Mouse (Mus musculus) midbrain, embryonic 16.5 days (tissue): ENCODE data around the gene Eif1. TPM values are rescaled to one million over a fixed set of nuclear protein-coding genes. Genes with fewer than 3 reads are reported as not detected.
"Not testable (repeated sequence)": the region's sequence is repeated elsewhere in the genome, so short reads cannot be mapped to it uniquely, and the experiment has no call there.

ENCODE experiments used
- ATAC-seq: fragments of 200-750 bp; cut with Nextera tagmentation; 2 replicates; pipeline ENCODE4 v1.8.0; 2017; ENCODE audit warnings: moderate TSS enrichment
- H3K27ac ChIP-seq: fragments of 300-500 bp; sonication (generic); 2 replicates; pipeline ENCODE4 v1.5.1; 2014; ENCODE audit warnings: mild to moderate bottlenecking, low read length, mixed read lengths
- H3K27me3 ChIP-seq: fragments of 300-500 bp; sonication (generic); 2 replicates; pipeline ENCODE4 v1.6.1; 2014; ENCODE audit warnings: low read depth, low read length, mixed read lengths; ENCODE audit not compliant: control insufficient read depth, insufficient read depth
- H3K36me3 ChIP-seq: fragments of 300-500 bp; sonication (generic); 2 replicates; pipeline ENCODE4 v1.6.1; 2014; ENCODE audit warnings: mild to moderate bottlenecking, low read length, moderate library complexity, mixed read lengths; ENCODE audit not compliant: control insufficient read depth, insufficient read depth
- H3K4me1 ChIP-seq: fragments of 300-500 bp; sonication (generic); 2 replicates; pipeline ENCODE4 v1.6.1; 2014; ENCODE audit warnings: mild to moderate bottlenecking, low read length, mixed read lengths; ENCODE audit not compliant: control insufficient read depth, insufficient read depth
- H3K4me2 ChIP-seq: fragments of 300-500 bp; sonication (generic); 2 replicates; pipeline ENCODE4 v1.6.1; 2014; ENCODE audit warnings: mild to moderate bottlenecking, low read length, mixed read lengths
- H3K4me3 ChIP-seq: fragments of 300-500 bp; sonication (generic); 2 replicates; pipeline ENCODE4 v1.5.1; 2014; ENCODE audit warnings: low read depth, mild to moderate bottlenecking, low read length, moderate library complexity, mixed read lengths
- H3K9ac ChIP-seq: fragments of 300-500 bp; sonication (generic); 2 replicates; pipeline ENCODE4 v1.6.1; 2014; ENCODE audit warnings: low read depth, low read length, mixed read lengths
- H3K9me3 ChIP-seq: fragments of 300-500 bp; sonication (generic); replicated peaks from 2 replicates; pipeline ENCODE4 v1.6.1; 2014; ENCODE audit warnings: mild to moderate bottlenecking, low read length, mixed read lengths; ENCODE audit not compliant: control insufficient read depth, poor library complexity, severe bottlenecking
- WGBS: fragments of 180-500 bp; shearing (Covaris S2); extraction: QIAGEN DNeasy Blood & Tissue Kit; methylation state at CpG from one replicate; pipeline ENCODE4 v1.1.7; 2014; 5-methylcytosine and 5-hydroxymethylcytosine counted together
- polyA plus RNA-seq: library from polyadenylated mRNA; unstranded; fragments of >200 nt; fragmentation: Nextera tagmentation; extraction: Ambion mirVana; gene quantifications from 2 replicates; pipeline ENCODE4 v1.2.1, GENCODE M21; 2015

Gene Eif1
- polyA plus RNA-seq, 1 experiment from 2014 or later, result 1,185 TPM

GRCm38 (mm10) chr11:100355972-100356818 lies 36.5 kb downstream of the Eif1 start, which contains the start of gene Hap1:
TSS of gene Hap1 (minus strand) at chr11:100356128.
- peak within 1 kb of the TSS; percentile 85 for H3K4me3 ChIP-seq
- WGBS, result under 1% methylated on average over 49 of the region's 49 CpGs

GRCm38 (mm10) chr11:100356819-100357211 lies 37.1 kb downstream of the Eif1 start:
- Histone ChIP-seq H3K4me1 (peaks cover 24% of the 10 kb centered on the region), H3K27me3 (0 out of 2 replicates have a peak, but pooled peaks cover 5% of the 10 kb centered on the region), H3K36me3 (no peaks in the 10 kb centered on the region; the same call in 1 of the 2 replicates), H3K9ac (peak overlapping the region; percentile 82), H3K4me3 (peak overlapping the region; percentile 85), H3K9me3 (no peaks in the 10 kb centered on the region), H3K27ac (peak overlapping the region; percentile 91), H3K4me2 (peak overlapping the region; percentile 87)
- WGBS, result 14% methylated on average over 9 of the region's 9 CpGs
- ATAC-seq, result no peak

More at GRCm38 (mm10) chr11:100355972-100356818, 36.5 kb downstream of the Eif1 start, which contains the start of gene Hap1:
- H3K9me3 ChIP-seq, result no peaks in the 10 kb centered on the region
- H3K4me2 ChIP-seq, result peak within 1 kb of the TSS; percentile 87
- ATAC-seq, result peak; percentile 76
- peaks cover 25% of the 10 kb centered on the region for H3K4me1 ChIP-seq
- H3K27ac ChIP-seq, result peak within 1 kb of the TSS; percentile 91
- no peaks in the 10 kb centered on the region; the same call in 1 of the 2 replicates for H3K36me3 ChIP-seq
- H3K27me3 ChIP-seq, result 0 out of 2 replicates have a peak, but pooled peaks cover 5% of the 10 kb centered on the region
- peak within 1 kb of the TSS; percentile 82 for H3K9ac ChIP-seq

- 52% methylated on average over 5 of the region's 5 CpGs for WGBS
- Histone ChIP-seq H3K36me3 (no peaks in the 10 kb centered on the region; the same call in 1 of the 2 replicates), H3K9ac (no peak overlapping the region), H3K4me1 (peaks cover 21% of the 10 kb centered on the region), H3K27me3 (0 out of 2 replicates have a peak, but pooled peaks cover 5% of the 10 kb centered on the region), H3K9me3 (no peaks in the 10 kb centered on the region), H3K27ac (no peak overlapping the region), H3K4me3 (no peak overlapping the region), H3K4me2 (peak overlapping the region; percentile 87; the same call in 1 of the 2 replicates)
- no peak for ATAC-seq
These were observed 37.7 kb downstream of the Eif1 start for GRCm38 (mm10) chr11:100357408-100357807.

- Histone ChIP-seq H3K27ac (no peak overlapping the region), H3K9me3 (no peaks in the 10 kb centered on the region), H3K4me2 (no peak overlapping the region), H3K4me3 (no peak overlapping the region), H3K27me3 (0 out of 2 replicates have a peak, but pooled peaks cover 5% of the 10 kb centered on the region), H3K4me1 (peaks cover 7% of the 10 kb centered on the region; the same call in 1 of the 2 replicates), H3K9ac (no peak overlapping the region), H3K36me3 (no peaks in the 10 kb centered on the region)
- no peak for ATAC-seq
- WGBS, result 83% methylated on average over 6 of the region's 6 CpGs
These were observed 40.5 kb downstream of the Eif1 start for GRCm38 (mm10) chr11:100360175-100360574.

GRCm38 (mm10) chr11:100361059-100361458 lies 41.4 kb downstream of the Eif1 start:
- not testable (repeated sequence) for H3K4me3 ChIP-seq, H3K36me3 ChIP-seq, H3K4me1 ChIP-seq, H3K27me3 ChIP-seq, ATAC-seq, H3K27ac ChIP-seq, H3K4me2 ChIP-seq, H3K9me3 ChIP-seq, H3K9ac ChIP-seq
- no CpG with 5 or more reads among the region's 13 CpGs for WGBS

- H3K9me3 ChIP-seq, result no peaks in the 10 kb centered on the region
- peaks cover 2% of the 10 kb centered on the region; the same call in 1 of the 2 replicates for H3K4me1 ChIP-seq
- H3K27ac ChIP-seq, result 0 out of 2 replicates have a peak overlapping the region, but pooled peaks have one; percentile 35
- peak overlapping the region; percentile 20; the same call in 1 of the 2 replicates for H3K9ac ChIP-seq
- H3K36me3 ChIP-seq, result no peaks in the 10 kb centered on the region
- H3K4me3 ChIP-seq, result no peak overlapping the region
- 10% methylated on average over 8 of the region's 8 CpGs for WGBS
- 0 out of 2 replicates have a peak, but pooled peaks cover 5% of the 10 kb centered on the region for H3K27me3 ChIP-seq
- no peak overlapping the region for H3K4me2 ChIP-seq
- peak; percentile 46; the same call in 1 of the 2 replicates for ATAC-seq
These were observed 42.7 kb downstream of the Eif1 start for GRCm38 (mm10) chr11:100362209-100362978.

- no peak overlapping the region for H3K9ac ChIP-seq
- peaks cover 2% of the 10 kb centered on the region; the same call in 1 of the 2 replicates for H3K4me1 ChIP-seq
- H3K27me3 ChIP-seq, result 0 out of 2 replicates have a peak, but pooled peaks cover 5% of the 10 kb centered on the region
- 0 out of 2 replicates have a peak overlapping the region, but pooled peaks have one; percentile 35 for H3K27ac ChIP-seq
- no peak; the same call in 1 of the 2 replicates for ATAC-seq
- no peak overlapping the region for H3K4me3 ChIP-seq
- no peak overlapping the region for H3K4me2 ChIP-seq
- H3K36me3 ChIP-seq, result no peaks in the 10 kb centered on the region
- WGBS, result 20% methylated on average over 12 of the region's 12 CpGs
- no peaks in the 10 kb centered on the region for H3K9me3 ChIP-seq
These were observed 43.4 kb downstream of the Eif1 start for GRCm38 (mm10) chr11:100362979-100363562.

- no peak for ATAC-seq
- no peak overlapping the region for H3K9ac ChIP-seq
- no peaks in the 10 kb centered on the region for H3K27me3 ChIP-seq
- peaks cover 32% of the 10 kb centered on the region for H3K36me3 ChIP-seq
- no peaks in the 10 kb centered on the region; the same call in 1 of the 2 replicates for H3K4me1 ChIP-seq
- no peak overlapping the region for H3K4me2 ChIP-seq
- H3K9me3 ChIP-seq, result no peaks in the 10 kb centered on the region
- no peak overlapping the region for H3K4me3 ChIP-seq
- 91% methylated on average over 7 of the region's 7 CpGs for WGBS
- no peak overlapping the region for H3K27ac ChIP-seq
These were observed 49.5 kb downstream of the Eif1 start for GRCm38 (mm10) chr11:100369145-100369544.
